Mouse (Mus musculus): Measurements from ENCODE around the gene Hmx1. TPM values are rescaled to one million over a fixed set of nuclear protein-coding genes. Genes with fewer than 3 reads are reported as not detected.

Hmx1 gene
- polyA plus RNA-seq, 1 experiment from 2014 or later: not detected

DNA sequence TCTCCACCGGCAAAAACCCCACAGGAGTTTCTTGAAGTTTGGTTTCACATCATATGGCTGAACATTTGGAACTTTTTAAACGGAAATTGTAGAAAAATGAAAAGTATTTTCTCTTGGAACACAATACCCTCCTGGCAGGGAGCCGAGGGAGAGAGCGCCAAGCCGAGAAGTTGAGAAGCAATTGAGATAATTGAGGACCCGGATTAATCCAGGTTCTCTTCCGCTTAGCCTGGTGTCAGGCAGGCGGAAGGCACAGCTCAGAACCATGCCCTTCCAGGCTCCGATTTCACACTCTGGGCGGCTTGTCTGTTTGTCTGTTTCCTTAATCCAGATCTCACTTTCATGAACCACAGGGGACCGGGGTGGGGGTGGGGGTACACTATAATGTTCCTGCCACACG, 23.9 kb downstream of the Hmx1 start:
- DNase-seq (ENCODE audit: low spot score) (no peak), ATAC-seq (no peak)
- Histone ChIP-seq H3K4me1 (ENCODE audit: control insufficient read depth, insufficient read depth, low read length) (no peaks in the 10 kb centered on the region), H3K9ac (ENCODE audit: low read length) (no peak overlapping the region), H3K9me3 (replicated peaks; ENCODE audit: control insufficient read depth, low read length) (no peaks in the 10 kb centered on the region), H3K36me3 (ENCODE audit: control insufficient read depth, insufficient read depth, low read length) (no peaks in the 10 kb centered on the region), H3K27ac (ENCODE audit: low read depth, low read length) (no peak overlapping the region), H3K4me2 (ENCODE audit: low read length) (no peak overlapping the region), H3K27me3 (replicated peaks; ENCODE audit: control insufficient read depth, insufficient read depth, low read length) (0 out of 2 replicates have a peak, but pooled peaks cover 3% of the 10 kb centered on the region), H3K4me3 (ENCODE audit: low read depth, low read length) (no peak overlapping the region)
- WGBS: 9% methylated on average over 12 of the region's 12 CpGs

DNA sequence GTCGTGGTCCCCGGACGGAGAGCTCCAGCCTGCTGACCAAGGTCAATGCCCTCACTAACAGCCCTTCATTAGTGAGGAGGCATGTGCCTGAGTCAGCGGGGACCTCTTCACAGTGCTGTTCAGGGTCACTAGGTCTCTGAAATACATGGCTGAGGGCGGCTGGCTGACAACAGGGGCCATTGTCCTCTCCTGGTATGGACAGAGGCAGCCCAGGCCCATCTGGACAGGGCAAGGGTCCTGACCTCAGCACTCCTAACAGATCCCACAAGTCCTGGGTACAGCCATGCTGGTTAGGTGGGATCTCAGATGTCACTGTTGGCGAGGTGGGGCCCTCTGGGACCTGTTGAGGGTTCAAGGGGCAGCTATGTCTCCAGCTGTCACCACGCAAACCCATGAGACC, 28.8 kb downstream of the Hmx1 start:
- H3K4me2 ChIP-seq (ENCODE audit: low read length): no peak overlapping the region
- H3K27ac ChIP-seq (ENCODE audit: low read depth, low read length): no peak overlapping the region
- no peak for ATAC-seq

GRCm38 (mm10) chr5:35421622-35422021, 32.7 kb downstream of the Hmx1 start:
- H3K27me3 ChIP-seq (replicated peaks; ENCODE audit: control insufficient read depth, insufficient read depth, low read length): no peaks in the 10 kb centered on the region
- no peak overlapping the region for H3K4me3 ChIP-seq (ENCODE audit: low read depth, low read length)
- no peak overlapping the region for H3K4me2 ChIP-seq (ENCODE audit: low read length)
- H3K36me3 ChIP-seq (ENCODE audit: control insufficient read depth, insufficient read depth, low read length): no peaks in the 10 kb centered on the region
- no peak overlapping the region for H3K27ac ChIP-seq (ENCODE audit: low read depth, low read length)
- no peaks in the 10 kb centered on the region for H3K4me1 ChIP-seq (ENCODE audit: control insufficient read depth, insufficient read depth, low read length)
- no peak overlapping the region for H3K9ac ChIP-seq (ENCODE audit: low read length)
- WGBS: 75% methylated on average over 4 of the region's 4 CpGs
- no peaks in the 10 kb centered on the region for H3K9me3 ChIP-seq (replicated peaks; ENCODE audit: control insufficient read depth, low read length)
- ATAC-seq (no peak), DNase-seq (ENCODE audit: low spot score) (no peak)

More for the DNA sequence above, 28.8 kb downstream of the Hmx1 start:
- H3K9me3 ChIP-seq (replicated peaks; ENCODE audit: control insufficient read depth, low read length): no peaks in the 10 kb centered on the region
- no peaks in the 10 kb centered on the region for H3K4me1 ChIP-seq (ENCODE audit: control insufficient read depth, insufficient read depth, low read length)
- DNase-seq (ENCODE audit: low spot score): no peak
- H3K9ac ChIP-seq (ENCODE audit: low read length): no peak overlapping the region
- H3K36me3 ChIP-seq (ENCODE audit: control insufficient read depth, insufficient read depth, low read length): no peaks in the 10 kb centered on the region
- 71% methylated on average over 7 of the region's 7 CpGs for WGBS
- 0 out of 2 replicates have a peak, but pooled peaks cover 3% of the 10 kb centered on the region for H3K27me3 ChIP-seq (replicated peaks; ENCODE audit: control insufficient read depth, insufficient read depth, low read length)
- no peak overlapping the region for H3K4me3 ChIP-seq (ENCODE audit: low read depth, low read length)

DNA sequence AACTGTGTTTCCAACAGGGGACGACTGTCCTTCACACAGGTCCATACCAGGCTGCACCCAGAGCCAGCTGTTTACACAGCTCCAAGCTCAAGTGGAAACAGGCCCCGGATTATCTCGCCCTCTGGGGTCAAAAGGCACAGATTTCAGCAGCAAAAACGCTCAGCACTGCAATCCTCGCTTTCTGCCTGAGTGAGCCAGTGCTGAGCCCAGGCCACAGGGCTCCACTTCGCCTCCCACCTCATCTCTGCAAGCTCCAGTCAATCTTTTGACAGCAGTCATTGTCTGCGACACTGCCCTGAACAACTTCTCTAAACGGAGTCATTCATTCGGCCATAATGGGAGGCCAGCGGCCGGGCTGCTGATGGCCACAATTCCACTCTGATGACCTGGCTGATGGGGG, 36.3 kb downstream of the Hmx1 start:
- no peaks in the 10 kb centered on the region for H3K4me1 ChIP-seq (ENCODE audit: control insufficient read depth, insufficient read depth, low read length)
- H3K9me3 ChIP-seq (replicated peaks; ENCODE audit: control insufficient read depth, low read length): no peaks in the 10 kb centered on the region
- no peaks in the 10 kb centered on the region for H3K27me3 ChIP-seq (replicated peaks; ENCODE audit: control insufficient read depth, insufficient read depth, low read length)
- ATAC-seq: no peak
- no peaks in the 10 kb centered on the region for H3K36me3 ChIP-seq (ENCODE audit: control insufficient read depth, insufficient read depth, low read length)
- no peak overlapping the region for H3K9ac ChIP-seq (ENCODE audit: low read length)
- WGBS: 8% methylated on average over 11 of the region's 11 CpGs
- H3K27ac ChIP-seq (ENCODE audit: low read depth, low read length): no peak overlapping the region
- no peak overlapping the region for H3K4me2 ChIP-seq (ENCODE audit: low read length)
- H3K4me3 ChIP-seq (ENCODE audit: low read depth, low read length): no peak overlapping the region
- no peak for DNase-seq (ENCODE audit: low spot score)

DNA sequence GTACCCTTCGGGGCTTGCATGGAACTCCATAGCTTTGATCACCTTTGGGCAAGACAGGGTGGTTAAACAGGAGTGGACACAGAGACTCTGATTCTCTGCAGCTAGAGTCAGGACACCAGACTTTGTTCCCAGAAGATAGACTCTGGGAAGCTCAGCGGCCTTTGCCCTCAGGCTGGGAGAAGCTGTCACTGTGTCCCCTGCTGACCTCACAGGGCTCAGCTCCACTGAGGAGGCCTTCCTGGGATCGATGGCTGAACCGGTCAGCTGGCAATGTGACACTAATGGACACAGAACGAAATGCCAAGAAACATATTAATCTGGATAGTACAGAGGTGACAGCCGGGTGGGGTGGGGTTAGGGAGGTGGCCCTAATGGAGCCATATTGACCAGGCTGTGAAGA, 39.0 kb downstream of the Hmx1 start:
- no peak overlapping the region for H3K9ac ChIP-seq (ENCODE audit: low read length)
- DNase-seq (ENCODE audit: low spot score) (no peak), ATAC-seq (no peak)
- H3K27me3 ChIP-seq (replicated peaks; ENCODE audit: control insufficient read depth, insufficient read depth, low read length): no peaks in the 10 kb centered on the region
- WGBS: 89% methylated on average over 6 of the region's 6 CpGs
- H3K4me3 ChIP-seq (ENCODE audit: low read depth, low read length): no peak overlapping the region
- H3K4me1 ChIP-seq (ENCODE audit: control insufficient read depth, insufficient read depth, low read length): no peaks in the 10 kb centered on the region
- no peaks in the 10 kb centered on the region for H3K9me3 ChIP-seq (replicated peaks; ENCODE audit: control insufficient read depth, low read length)
- no peak overlapping the region for H3K27ac ChIP-seq (ENCODE audit: low read depth, low read length)
- no peak overlapping the region for H3K4me2 ChIP-seq (ENCODE audit: low read length)
- H3K36me3 ChIP-seq (ENCODE audit: control insufficient read depth, insufficient read depth, low read length): no peaks in the 10 kb centered on the region

DNA sequence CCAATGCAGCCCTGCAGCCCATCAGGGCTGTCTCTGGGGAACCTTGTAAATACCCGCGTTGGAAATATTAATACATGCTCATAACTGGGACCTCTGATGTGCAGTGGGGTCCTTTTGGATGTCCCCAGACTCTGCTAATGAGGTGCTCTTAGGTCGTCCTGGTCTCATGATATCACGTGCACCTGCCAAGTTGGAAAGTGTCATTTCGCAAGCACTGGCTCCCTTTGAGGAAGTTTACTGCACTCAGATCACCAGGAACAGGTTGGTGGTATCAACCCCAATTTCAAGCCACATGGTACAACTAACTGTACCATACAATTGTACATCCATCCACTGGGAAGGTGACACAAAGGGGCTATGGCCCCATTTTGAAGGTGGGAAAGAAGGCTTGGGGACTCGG, 39.5 kb downstream of the Hmx1 start:
- ATAC-seq (no peak), DNase-seq (ENCODE audit: low spot score) (no peak)
- H3K36me3 ChIP-seq (ENCODE audit: control insufficient read depth, insufficient read depth, low read length): no peaks in the 10 kb centered on the region
- H3K27ac ChIP-seq (ENCODE audit: low read depth, low read length): no peak overlapping the region
- WGBS: 88% methylated on average over 6 of the region's 6 CpGs
- no peaks in the 10 kb centered on the region for H3K9me3 ChIP-seq (replicated peaks; ENCODE audit: control insufficient read depth, low read length)
- no peak overlapping the region for H3K9ac ChIP-seq (ENCODE audit: low read length)
- H3K4me3 ChIP-seq (ENCODE audit: low read depth, low read length): no peak overlapping the region
- H3K27me3 ChIP-seq (replicated peaks; ENCODE audit: control insufficient read depth, insufficient read depth, low read length): no peaks in the 10 kb centered on the region
- H3K4me2 ChIP-seq (ENCODE audit: low read length): no peak overlapping the region
- no peaks in the 10 kb centered on the region for H3K4me1 ChIP-seq (ENCODE audit: control insufficient read depth, insufficient read depth, low read length)

GRCm38 (mm10) chr5:35432098-35432497, 43.2 kb downstream of the Hmx1 start:
- H3K36me3 ChIP-seq (ENCODE audit: control insufficient read depth, insufficient read depth, low read length): no peaks in the 10 kb centered on the region
- H3K27ac ChIP-seq (ENCODE audit: low read depth, low read length): no peak overlapping the region
- WGBS: 82% methylated on average over 6 of the region's 6 CpGs
- no peaks in the 10 kb centered on the region for H3K27me3 ChIP-seq (replicated peaks; ENCODE audit: control insufficient read depth, insufficient read depth, low read length)
- ATAC-seq: no peak
- H3K4me1 ChIP-seq (ENCODE audit: control insufficient read depth, insufficient read depth, low read length): no peaks in the 10 kb centered on the region
- H3K4me3 ChIP-seq (ENCODE audit: low read depth, low read length): no peak overlapping the region
- no peak for DNase-seq (ENCODE audit: low spot score)
- no peaks in the 10 kb centered on the region for H3K9me3 ChIP-seq (replicated peaks; ENCODE audit: control insufficient read depth, low read length)
- no peak overlapping the region for H3K4me2 ChIP-seq (ENCODE audit: low read length)
- H3K9ac ChIP-seq (ENCODE audit: low read length): no peak overlapping the region

GRCm38 (mm10) chr5:35434038-35434437, 45.1 kb downstream of the Hmx1 start:
- no peaks in the 10 kb centered on the region for H3K27me3 ChIP-seq (replicated peaks; ENCODE audit: control insufficient read depth, insufficient read depth, low read length)
- H3K27ac ChIP-seq (ENCODE audit: low read depth, low read length): no peak overlapping the region
- H3K4me1 ChIP-seq (ENCODE audit: control insufficient read depth, insufficient read depth, low read length): no peaks in the 10 kb centered on the region
- H3K9ac ChIP-seq (ENCODE audit: low read length): no peak overlapping the region
- ATAC-seq: no peak
- no peak overlapping the region for H3K4me3 ChIP-seq (ENCODE audit: low read depth, low read length)
- no peaks in the 10 kb centered on the region for H3K36me3 ChIP-seq (ENCODE audit: control insufficient read depth, insufficient read depth, low read length)
- no peak for DNase-seq (ENCODE audit: low spot score)
- 46% methylated on average over 5 of the region's 5 CpGs for WGBS
- no peak overlapping the region for H3K4me2 ChIP-seq (ENCODE audit: low read length)
- no peaks in the 10 kb centered on the region for H3K9me3 ChIP-seq (replicated peaks; ENCODE audit: control insufficient read depth, low read length)

DNA sequence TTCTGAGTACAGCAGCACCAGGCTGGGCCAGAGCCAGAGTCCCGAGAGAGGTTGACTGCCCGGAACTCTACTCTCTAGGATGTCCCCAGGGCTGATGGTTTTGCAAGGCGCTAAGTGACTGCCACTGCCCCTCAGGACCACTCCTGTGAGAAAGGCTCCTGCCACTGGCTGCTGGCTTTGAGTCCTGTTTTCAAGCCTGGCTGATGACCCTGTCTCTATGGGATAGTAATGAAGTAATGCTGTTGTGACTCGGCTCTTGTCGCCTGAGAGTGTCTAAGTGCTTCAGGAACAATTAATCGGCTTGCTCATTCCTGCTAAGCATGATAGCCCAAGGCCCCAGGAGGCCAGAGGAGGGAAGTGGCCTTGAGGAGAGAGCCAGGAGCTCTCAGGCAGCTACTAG, 45.8 kb downstream of the Hmx1 start:
- 66% methylated on average over 6 of the region's 6 CpGs for WGBS
- Histone ChIP-seq H3K9ac (ENCODE audit: low read length) (no peak overlapping the region), H3K4me3 (ENCODE audit: low read depth, low read length) (no peak overlapping the region), H3K4me2 (ENCODE audit: low read length) (no peak overlapping the region), H3K36me3 (ENCODE audit: control insufficient read depth, insufficient read depth, low read length) (no peaks in the 10 kb centered on the region), H3K27ac (ENCODE audit: low read depth, low read length) (no peak overlapping the region), H3K4me1 (ENCODE audit: control insufficient read depth, insufficient read depth, low read length) (no peaks in the 10 kb centered on the region), H3K27me3 (replicated peaks; ENCODE audit: control insufficient read depth, insufficient read depth, low read length) (no peaks in the 10 kb centered on the region), H3K9me3 (replicated peaks; ENCODE audit: control insufficient read depth, low read length) (no peaks in the 10 kb centered on the region)
- no peak for ATAC-seq
- no peak for DNase-seq (ENCODE audit: low spot score)
